Mouse (Mus musculus) monocyte, adult 2 months (primary cell): ENCODE results near the gene Lrch3.
"Not testable (repeated sequence)": the region's sequence is repeated elsewhere in the genome, so short reads cannot be mapped to it uniquely, and the experiment has no call there.

Experiments used
- DNase-seq, 2 experiments: peaks; one replicate each; pipeline ENCODE4 v3.0.0; 2022; ENCODE audit warnings: low spot score in 2 of 2, low read depth in 1 of 2

Gene Lrch3

GRCm38 (mm10) chr16:33053141-33053540 is 139.2 kb downstream of the Lrch3 start:
- no peak for DNase-seq

- DNase-seq, result not testable (repeated sequence)
Observed at GRCm38 (mm10) chr16:33054927-33055326, 141.0 kb downstream of the Lrch3 start.

GRCm38 (mm10) chr16:33055655-33056054 is 141.8 kb downstream of the Lrch3 start:
- no peak for DNase-seq

DNA sequence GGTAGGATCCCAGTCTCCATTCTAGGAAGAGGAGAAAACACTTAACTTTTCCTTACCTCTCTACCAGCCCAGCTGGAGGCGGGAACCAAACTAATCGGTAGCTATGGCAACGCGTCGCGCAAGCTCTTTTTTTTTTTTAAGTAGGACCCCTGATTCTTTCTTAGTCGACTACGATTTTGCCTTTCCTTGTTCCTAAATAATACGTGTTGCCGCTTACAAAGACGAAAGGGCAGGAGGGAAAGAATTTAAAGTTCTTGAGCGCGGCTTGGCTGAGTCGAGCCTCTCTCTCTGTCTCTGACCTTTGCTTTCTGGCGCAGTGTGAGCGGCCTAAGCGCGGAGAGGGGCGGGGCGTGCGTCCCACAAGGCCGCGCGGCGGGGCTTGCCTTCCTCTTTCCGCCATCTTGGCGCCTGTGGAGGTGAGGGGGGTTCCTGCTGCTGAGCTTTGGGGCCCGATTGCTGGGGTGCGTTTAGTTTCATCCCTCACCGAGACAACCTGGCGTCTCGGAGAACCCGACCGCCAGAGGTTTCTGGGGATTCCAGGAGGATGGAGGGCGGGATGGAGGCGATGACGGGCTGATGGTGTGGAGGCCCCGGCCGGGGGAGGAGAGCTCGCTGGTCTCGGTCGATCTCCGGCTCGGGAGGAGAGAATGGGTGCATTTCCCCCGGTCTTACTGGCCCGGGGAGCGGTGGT is 142.3 kb downstream of the Lrch3 start, which contains the start of the genes Iqcg and Rpl35a:
Iqcg (minus strand) TSS at position 124 of the 691 bp plus-strand sequence.
Rpl35a (plus strand) TSS at position 359 of the 691 bp plus-strand sequence.
- peak; percentile 78 to 88 for DNase-seq

GRCm38 (mm10) chr16:33056786-33057185 is 142.9 kb downstream of the Lrch3 start:
- DNase-seq, result no peak

GRCm38 (mm10) chr16:33058033-33058432 is 144.1 kb downstream of the Lrch3 start:
- DNase-seq, result no peak

- DNase-seq, result not testable (repeated sequence)
Observed at GRCm38 (mm10) chr16:33058656-33059055, 144.8 kb downstream of the Lrch3 start.

- no peak for DNase-seq
Observed at GRCm38 (mm10) chr16:33059471-33059870, 145.6 kb downstream of the Lrch3 start.

DNA sequence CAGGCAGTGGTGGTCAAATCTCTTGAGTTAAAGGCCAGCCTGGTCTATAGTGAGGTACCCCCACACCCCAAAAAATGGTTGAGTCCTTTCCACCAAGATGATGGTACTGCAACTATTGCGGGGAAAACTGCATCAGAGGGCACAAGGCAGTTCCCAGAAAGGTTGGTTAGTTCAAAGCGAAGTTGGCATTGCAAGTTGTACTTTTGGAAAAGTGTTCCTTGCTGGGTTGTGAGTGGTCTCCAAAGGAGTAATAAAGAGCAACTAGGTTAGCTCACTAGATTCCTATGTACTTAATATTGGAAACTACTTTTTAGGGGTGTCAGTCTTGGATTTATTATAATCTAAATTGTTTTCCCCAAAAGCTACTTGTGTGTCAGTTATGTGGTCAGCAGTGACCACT is 147.0 kb downstream of the Lrch3 start:
- DNase-seq, result no peak

GRCm38 (mm10) chr16:33061400-33061799 is 147.5 kb downstream of the Lrch3 start:
- no peak for DNase-seq

DNA sequence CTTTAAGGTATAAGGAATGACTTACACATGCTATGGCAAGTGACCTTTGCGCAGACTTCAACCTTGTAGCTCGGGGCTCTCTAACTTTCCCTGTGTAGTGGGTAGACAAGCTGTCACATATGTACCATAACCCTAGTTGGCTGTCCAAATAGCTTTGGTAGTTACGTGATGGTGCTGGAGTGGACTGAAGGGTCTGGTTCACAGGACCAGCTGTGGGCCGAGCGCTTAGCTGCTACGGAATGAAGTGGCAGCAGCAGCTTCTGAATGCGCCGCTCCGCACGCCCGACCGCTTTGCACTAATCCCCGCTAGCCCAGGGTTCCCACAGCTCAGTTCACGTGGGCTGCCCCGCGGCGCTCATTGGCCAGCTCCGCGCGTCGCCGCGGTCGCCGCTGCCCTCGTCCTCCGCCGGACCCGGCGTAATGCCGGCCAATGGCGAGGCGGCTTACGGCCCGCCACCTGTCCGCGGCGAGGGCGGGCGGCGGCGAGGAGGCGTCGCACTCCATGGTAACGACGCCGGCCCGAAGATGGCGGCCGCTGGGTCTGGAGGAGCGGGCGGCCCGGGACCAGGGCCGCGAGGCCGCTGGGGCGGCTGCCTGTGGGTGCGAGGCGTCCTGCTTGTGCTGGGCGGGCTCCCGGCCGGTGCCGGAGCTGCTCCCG is 148.3 kb downstream of the Lrch3 start, which contains the start of gene Lmln:
Lmln (plus strand) TSS at position 498 of the 658 bp plus-strand sequence.
- peak; percentile 53 to 74 for DNase-seq

DNA sequence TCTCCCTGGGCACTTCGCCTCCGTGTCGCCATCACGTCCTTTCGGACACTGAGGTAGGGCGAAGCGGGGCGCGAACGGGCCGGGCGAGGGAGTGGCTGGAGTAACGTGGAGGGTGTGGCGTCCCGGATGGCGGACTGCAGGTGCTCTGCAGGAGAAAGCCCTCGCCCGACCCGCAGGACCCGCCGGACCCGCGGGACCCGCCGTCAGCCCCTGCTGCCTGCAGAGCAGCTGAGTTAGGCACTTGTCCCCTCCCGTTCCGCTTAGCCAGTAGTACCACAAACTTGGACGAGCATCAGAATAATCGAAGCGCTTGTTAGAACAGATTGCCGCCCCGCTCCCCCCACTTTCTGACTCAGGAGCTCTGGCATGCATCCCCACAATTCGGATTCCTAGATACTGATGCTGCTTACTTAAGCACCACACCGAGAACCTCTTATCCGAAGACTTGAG is 148.8 kb downstream of the Lrch3 start:
- no peak for DNase-seq

DNA sequence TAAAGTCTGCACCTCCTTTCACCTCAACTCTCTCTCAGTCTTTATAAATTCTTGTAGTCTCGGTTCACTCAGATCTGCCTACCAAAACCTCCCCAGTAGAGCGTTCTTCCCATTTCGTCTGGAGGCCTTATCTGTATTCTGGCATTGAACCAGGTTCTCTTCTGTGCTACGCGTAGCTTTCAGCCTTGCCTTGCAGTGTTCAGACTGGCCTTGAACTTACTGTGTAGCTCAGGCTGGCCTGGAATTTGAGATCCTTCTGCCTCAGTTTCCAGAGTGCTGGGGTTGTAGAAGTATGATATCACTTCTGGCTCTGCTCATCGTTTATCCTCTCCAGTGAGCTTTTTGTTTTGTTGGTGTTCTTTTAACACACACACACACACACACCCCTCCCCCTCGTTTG is 149.4 kb downstream of the Lrch3 start:
- DNase-seq, result no peak

GRCm38 (mm10) chr16:33064636-33065035 is 150.7 kb downstream of the Lrch3 start:
- DNase-seq, result no peak
